Mouse (Mus musculus) urinary bladder, postnatal 14 days (tissue): ENCODE results near the gene Ube2t.
A peak's percentile ranks its signal among the peaks of the same experiment; 100 is the strongest.

Experiments
- DNase-seq: peaks from one replicate; pipeline ENCODE4 v3.0.0; 2021; ENCODE audit warnings: low spot score

The Ube2t gene

GRCm38 (mm10) chr1:134995437-134995836, 33.1 kb downstream of the Ube2t start:
- DNase-seq, result no peak

- no peak for DNase-seq
Measured at GRCm38 (mm10) chr1:134995954-134996353, 33.6 kb downstream of the Ube2t start.

DNA sequence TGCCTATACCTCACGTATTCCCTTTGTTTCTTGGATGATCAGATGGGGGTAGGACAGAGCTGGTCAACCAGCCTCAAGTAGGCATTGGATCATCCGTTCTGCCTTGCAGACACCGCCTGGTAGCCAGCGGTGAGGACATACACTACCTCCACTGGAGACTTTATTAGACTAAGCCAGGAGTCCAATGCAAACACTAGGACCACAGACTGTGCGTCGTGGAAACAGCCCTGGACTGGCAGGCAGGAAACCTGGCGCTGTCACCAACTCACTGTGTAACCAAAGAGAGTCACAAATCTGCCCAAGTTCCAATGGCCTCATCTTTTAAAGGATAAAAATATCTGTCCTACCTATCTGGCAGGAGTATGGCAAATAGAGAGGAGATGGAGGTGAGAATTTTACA, 34.1 kb downstream of the Ube2t start:
- no peak for DNase-seq

DNA sequence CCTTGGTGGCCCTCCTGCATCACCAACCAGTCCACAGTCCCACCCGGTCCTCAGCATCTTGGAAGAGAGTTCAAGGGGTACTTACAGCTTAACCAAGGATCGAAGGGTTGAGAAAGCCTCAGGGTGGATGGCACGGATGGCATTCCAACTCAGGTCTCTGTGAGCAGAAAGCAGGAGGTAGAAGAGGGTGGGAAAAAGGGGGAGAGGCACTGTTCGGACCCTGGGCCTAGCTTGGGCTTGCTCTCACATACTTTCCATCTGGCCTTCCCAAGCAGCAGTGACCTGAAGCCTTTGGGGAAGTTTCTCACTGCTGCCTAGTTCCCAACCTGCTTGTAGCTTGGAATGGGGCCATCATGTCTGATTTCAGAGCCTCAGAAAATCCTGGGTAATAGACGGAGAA, 35.2 kb downstream of the Ube2t start:
- no peak for DNase-seq

- DNase-seq, result no peak
Measured at GRCm38 (mm10) chr1:134998231-134998630, 35.9 kb downstream of the Ube2t start.

DNA sequence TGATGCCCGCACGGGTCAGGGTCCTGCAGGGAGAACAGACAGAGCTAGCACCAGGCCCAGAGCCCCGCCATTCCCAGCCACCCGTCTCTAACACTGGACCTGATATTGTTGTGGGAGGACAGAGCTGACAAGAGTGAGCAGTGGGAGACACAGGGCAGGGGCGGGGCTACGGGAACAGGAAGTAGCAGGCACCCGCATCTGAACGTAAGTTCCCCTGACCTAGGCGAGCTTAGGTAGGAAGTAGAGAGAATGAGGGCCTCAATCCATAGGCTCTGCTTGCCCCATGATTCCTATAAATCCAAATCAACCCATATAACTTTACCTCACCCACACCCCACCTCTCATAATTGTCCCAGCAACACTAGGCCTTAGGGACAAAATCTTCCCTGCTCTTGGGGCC, 38.2 kb downstream of the Ube2t start:
- DNase-seq, result no peak

GRCm38 (mm10) chr1:135003346-135003745, 41.0 kb downstream of the Ube2t start:
- no peak for DNase-seq

- no peak for DNase-seq
Measured at GRCm38 (mm10) chr1:135005696-135006095, 43.3 kb downstream of the Ube2t start.

- no peak for DNase-seq
Measured at GRCm38 (mm10) chr1:135009833-135010232, 47.5 kb downstream of the Ube2t start.

- DNase-seq, result no peak
Measured at GRCm38 (mm10) chr1:135011912-135012311, 49.5 kb downstream of the Ube2t start.

GRCm38 (mm10) chr1:135012472-135012871, 50.1 kb downstream of the Ube2t start:
- no peak for DNase-seq

GRCm38 (mm10) chr1:135014921-135015445, 52.6 kb downstream of the Ube2t start:
- no peak for DNase-seq

DNA sequence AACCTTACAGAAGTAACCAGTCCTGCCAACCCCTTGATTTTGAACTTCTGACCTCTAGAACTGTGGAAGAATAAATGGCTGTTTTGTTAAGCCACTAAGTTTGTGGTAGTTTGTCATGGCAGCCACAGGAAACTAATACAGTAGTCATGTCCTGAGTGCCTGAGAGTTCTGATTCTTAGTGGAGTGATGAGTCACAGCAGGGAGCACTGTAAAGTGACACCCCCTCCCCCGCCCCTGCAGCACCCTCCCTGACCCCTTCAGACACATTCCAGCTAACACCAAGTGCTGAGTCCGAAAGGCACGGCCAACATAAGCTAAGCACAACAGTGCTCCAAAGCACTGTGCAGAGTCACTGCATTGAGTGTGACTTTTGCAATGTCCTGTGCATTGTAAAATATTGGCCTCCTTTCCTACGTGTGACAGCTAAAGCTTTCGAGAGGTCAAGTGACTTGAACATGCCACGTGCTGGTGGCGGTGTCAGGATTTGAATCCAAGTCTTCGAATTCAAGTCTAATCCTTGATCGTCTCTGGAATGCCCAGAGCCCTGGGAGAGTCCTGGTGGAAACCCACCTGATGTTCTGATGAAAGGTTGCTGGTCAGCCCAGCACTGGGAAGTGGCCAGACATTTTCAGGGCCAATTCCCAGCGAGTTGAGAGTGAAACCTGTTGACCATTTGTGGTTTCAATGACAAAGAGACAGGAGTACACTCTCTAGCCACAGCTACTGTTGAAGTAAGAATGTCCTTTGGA, 54.7 kb downstream of the Ube2t start:
- no peak for DNase-seq

DNA sequence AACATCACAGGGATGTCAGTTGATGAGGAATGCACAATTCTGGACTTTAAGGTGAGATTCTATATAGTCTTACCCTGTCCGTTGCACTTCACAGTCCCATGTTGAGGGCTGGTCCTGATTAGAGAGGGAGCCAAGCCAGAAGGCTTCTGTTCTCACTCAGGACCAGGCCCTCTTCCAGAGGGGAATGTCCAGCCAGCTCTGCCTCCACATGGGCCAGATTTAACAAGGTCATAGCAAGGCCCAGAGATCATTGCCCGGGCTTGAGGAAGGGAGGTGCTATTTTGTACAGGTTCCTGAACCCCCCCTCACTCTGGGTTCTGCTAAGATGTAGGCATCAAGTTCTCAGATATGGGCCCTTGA, 55.3 kb downstream of the Ube2t start:
- DNase-seq, result no peak

- no peak for DNase-seq
Measured at GRCm38 (mm10) chr1:135019087-135019774, 56.9 kb downstream of the Ube2t start.

DNA sequence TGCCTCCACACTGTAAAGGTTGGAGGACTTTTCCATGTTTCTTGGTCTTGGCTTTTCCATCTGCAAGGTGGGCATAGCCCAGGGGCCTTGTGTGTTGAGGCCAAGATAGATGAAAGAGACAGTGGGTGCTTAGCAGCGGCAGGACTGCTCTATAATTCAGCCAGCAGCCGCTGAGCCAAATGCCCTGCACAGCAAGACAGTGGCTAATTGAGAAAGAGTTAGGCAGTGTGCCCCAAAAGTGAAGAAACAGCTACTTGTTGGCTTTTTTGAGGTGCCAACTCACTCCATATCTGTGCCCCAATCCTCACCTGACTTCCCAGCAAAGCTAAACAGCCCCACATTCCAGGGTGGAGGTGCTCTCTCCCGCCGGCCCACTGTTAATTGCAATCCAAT, 57.4 kb downstream of the Ube2t start:
- no peak for DNase-seq

- no peak for DNase-seq
Measured at GRCm38 (mm10) chr1:135020281-135020940, 58.0 kb downstream of the Ube2t start.

DNA sequence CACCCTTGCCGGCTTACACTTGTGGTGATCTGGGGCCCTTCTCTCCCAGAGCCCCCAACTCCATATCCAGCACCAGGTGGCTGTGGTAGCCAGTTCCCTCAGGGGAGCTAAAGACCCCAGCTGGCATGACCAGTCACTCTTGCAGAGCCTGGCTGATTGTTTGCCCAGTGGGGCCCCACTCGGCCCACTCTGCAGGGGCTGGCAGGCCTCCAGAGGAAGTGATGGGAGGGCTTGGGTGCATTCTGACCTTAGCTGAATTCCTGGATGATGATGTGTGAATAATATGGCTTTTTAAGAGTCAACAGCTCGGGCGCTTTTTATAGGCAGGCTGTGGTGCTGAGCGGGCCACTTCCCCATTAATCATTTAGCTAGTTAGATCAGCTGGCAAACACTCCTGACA, 58.6 kb downstream of the Ube2t start:
- DNase-seq, result peak; percentile 17

GRCm38 (mm10) chr1:135021936-135022335, 59.6 kb downstream of the Ube2t start:
- DNase-seq, result peak; percentile 10

GRCm38 (mm10) chr1:135023583-135023982, 61.2 kb downstream of the Ube2t start:
- DNase-seq, result no peak
